Mouse (Mus musculus): Measurements from ENCODE around the gene Mrps27. TPM values are rescaled to one million over a fixed set of nuclear protein-coding genes. Genes with fewer than 3 reads are reported as not detected.
A peak's percentile ranks its signal among the peaks of the same experiment; 100 is the strongest.
"Not testable (repeated sequence)": the region's sequence is repeated elsewhere in the genome, so short reads cannot be mapped to it uniquely, and the experiment has no call there.

Gene Mrps27
- 10 to 100 TPM; 25.8 to 30.8 TPM for total RNA-seq (2021)
- long read RNA-seq, experiment 1, transcript Mrps27-201 (11 exons, 1,849 nt), result major isoform, 52 of 57 reads
- long read RNA-seq, experiment 1, partial matches to known transcripts, result 3 of 57 reads
- long read RNA-seq, experiment 1, other reads (novel, unspliced or antisense), result 2 of 57 reads
- long read RNA-seq, experiment 2, transcript Mrps27-201 (11 exons, 1,849 nt), result major isoform, 67 of 78 reads
- long read RNA-seq, experiment 2, partial matches to known transcripts, result 3 of 78 reads
- long read RNA-seq, experiment 2, other reads (novel, unspliced or antisense), result 8 of 78 reads

DNA sequence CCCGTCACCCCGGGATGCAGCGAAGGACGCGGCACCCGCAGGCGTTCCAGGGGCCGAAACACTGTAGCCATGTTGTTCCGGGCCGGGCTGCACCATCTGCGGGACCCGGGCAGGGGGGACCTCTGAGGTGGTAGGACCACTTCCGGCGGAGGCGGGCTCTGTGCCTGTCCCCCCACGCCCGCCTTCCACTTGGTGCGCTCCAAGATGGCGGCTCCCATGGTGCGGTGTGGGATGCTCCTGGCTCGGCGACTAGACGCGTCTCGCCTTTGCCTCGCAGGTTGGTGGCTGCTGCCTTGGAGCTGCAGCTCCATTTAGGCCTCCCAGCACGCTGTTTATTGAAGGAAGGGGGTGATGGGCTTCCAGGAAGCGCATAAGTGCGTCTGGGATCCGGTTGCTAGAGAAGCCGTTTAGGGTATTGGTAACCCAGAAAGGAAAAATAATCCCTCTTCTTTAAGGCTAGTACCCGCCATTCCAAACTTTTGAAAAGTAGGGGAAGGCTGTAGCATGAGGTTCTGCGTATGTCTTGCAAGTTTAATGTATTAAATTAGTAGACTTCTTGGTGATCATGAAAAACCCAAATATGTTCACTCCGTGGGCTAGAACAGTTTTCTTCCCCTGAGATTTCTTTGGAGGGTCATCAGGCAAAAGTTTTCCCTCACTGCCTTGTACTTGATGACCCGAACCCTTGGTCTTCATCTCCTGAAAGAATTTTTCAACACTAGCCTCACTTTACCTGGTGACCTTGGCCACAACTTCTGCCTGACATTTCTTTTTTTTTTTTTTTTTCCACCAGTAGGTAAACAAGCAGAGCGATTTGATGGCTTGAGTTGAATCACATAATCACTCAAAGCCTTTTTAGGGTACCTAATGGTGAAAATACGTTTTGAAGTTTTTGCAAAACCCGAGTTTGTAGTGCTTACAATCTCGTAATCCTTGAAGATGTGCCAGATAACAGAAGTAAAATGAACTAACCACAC lies at the start of gene Mrps27, which contains the start of gene Ptcd2:
Mrps27 (plus strand) TSS at position 188 of the 977 bp plus-strand sequence.
Ptcd2 (minus strand) TSS at position 107 of the 977 bp plus-strand sequence.
- peak; percentile 97 for DNase-seq

DNA sequence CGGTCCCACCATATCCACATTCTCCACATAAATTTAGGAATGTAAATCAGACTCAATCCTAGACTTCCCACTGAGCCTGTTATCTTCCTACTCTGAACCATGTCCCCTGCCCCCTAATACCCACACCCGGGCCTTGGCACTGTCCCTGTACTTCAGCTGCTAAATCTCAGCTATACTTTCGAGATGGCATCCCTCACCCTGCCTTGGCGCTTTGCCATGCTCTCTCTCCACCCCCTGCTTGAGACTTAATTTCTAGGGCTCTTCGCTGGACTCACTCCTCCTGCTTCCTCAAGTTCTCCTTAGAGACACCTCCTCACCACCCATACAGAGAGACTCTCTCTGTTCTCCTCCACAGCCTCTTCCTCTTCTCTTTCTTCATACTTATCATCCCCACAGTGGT lies 44.7 kb upstream of the Mrps27 start:
- no peak for DNase-seq

DNA sequence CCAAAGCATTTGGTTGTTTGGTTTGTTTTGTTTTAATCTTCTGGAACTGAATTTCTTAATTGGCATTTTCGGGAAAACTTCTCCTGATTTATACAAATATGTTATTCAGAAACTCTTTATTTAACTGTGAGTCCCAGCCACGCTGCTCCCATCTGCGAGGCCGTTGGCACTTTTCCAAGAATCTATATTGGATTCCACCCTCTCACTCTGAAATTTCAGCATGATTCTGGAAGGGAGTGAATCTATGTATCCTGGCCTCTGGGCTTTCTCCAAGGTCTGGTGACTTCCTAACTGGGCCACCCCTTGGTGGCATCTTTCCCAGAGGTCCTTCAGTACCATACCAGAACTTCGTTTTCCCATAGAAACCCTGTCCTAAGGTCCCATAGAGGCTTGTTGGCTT lies 40.7 kb upstream of the Mrps27 start:
- no peak for DNase-seq

DNA sequence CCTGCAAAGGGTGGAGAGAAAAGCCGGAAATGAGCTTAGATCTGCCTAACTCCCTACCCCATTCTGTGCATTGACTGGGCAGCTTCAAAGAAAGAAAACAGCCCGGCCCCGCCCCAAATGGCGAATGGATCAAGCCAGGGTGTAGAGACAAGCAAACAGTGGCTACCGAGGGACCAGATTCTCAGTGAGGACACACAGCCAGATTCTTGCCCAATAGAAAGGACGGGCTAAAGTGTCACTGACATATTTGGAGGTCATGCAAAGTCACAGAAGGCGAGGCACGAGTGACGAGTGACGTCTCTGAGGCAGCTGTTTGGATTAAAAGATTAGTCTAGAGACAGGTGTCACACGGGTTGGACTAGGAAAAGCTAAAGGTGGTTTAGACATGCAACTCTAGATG lies 40.2 kb upstream of the Mrps27 start:
- peak; percentile 53 for DNase-seq

DNA sequence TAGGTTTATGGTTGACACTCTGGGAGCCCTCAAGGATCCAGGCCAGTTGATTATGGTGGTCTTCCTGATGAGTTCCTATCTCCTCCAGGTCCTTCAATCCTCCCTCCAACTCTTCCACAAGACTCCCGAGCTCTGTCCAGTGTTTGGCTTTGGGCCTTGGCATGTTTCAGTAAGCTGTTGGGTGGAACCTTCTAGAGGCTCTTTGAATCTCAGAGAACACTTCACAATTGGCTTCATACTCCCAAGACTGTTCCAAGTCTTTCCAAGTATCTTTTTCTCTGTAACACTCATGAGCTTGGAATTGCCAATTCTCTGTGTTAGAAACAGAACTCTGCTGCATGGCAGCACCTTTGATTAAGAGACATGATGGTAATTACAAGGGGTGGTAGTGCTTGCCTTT lies 39.4 kb upstream of the Mrps27 start:
- DNase-seq, result no peak

DNA sequence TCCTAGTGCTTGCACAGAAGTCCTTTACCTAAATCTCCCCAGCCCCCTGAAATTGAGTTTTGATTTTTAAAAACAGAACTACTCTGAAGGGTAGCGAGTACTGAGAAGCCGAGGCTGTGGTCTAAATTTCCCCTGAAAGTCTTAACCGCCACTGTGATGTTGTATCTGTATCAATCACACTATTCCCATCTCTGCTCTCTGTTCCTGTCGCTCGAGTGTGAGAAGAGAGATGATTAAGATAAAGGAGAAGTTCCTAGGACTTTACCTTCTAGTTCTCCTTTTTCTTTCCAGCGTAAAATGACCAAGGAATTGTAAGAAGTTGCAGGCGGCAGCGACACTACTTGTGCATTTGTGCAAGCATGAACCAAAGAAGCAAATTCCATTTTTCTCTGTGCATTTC lies 38.4 kb upstream of the Mrps27 start:
- DNase-seq, result no peak

DNA sequence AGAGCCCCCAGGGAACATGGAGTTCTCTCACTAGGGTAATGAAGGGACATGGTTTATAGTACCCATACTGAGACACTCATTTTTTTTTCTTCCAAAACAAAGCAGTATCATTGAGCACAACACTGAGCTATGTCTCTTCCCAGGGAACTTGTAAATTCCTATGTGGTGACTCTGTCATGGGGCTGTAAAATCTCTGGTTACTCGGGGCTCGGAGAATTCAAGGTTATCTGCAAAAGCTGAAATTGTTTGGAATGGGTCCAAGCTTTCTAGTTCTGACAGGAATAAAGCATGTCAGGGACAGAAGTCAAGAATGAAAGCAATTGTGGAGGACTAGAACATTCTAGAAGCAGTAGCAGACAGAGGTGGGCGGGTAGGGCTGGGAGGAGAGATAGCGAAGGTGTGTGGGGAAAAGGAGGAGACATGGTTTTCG lies 36.6 kb upstream of the Mrps27 start:
- DNase-seq, result no peak

DNA sequence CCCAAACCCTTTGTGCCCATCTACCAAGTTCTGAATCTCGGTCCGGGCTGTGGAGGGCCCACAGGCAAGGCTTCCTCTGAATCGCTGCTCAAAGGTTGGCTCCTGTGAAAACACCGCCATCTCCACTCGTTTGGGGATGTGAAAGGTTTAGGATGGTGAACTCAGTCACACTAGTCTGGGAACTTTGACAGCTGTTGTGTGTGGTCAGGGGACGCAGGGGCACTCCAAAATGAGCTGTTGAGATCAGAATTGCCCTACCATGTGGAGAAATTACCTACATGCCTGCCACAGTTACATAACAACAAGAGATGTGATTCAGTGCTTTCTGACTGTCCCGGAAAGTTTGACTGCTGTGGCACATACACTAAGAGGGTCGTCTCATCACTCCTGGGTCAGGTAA lies 36.2 kb upstream of the Mrps27 start:
- DNase-seq, result no peak

DNA sequence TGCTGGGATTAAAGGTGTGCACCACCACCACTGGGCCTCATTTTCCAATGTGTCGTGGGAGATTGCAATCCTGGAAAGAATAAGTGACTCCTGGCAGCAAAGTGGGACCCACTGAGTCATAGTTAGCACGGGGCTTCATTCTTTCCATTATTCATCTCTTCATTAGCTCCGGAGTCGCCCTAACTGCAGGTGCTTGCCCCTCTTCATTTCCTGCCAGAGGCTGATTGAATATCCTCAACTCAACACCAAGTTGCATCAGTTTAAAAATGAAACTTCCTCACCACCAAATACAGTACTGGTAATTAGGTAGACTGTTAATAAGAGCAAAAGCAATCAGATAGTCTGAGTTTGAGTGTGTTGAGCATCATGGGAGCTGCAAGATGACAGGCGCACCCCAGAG lies 30.5 kb upstream of the Mrps27 start:
- DNase-seq, result no peak

DNA sequence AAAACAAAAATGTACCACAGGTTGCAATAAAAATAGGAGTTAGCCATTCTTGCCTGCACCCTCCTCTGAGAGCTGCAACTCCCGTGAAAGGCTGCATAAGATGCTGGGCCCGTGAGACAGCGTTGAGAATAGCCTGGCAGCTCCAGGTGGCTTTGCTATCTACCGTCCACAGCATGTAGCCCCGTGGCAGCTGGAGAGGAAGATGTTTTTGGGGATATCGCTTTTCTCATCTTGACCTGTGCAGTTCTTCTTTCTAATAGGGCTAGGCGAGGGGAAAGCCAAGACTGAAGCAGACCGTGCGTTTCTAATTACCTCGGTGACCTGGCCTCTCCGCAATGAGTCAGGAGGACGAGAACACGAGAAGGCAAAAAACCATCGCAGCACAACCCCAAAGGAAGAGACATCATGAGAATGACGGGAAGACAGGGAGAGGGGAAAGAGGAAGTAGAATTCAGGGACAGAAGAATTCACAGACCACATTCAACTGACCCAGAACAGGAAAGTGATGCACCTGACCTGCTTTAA lies 29.9 kb upstream of the Mrps27 start:
- DNase-seq, result no peak

DNA sequence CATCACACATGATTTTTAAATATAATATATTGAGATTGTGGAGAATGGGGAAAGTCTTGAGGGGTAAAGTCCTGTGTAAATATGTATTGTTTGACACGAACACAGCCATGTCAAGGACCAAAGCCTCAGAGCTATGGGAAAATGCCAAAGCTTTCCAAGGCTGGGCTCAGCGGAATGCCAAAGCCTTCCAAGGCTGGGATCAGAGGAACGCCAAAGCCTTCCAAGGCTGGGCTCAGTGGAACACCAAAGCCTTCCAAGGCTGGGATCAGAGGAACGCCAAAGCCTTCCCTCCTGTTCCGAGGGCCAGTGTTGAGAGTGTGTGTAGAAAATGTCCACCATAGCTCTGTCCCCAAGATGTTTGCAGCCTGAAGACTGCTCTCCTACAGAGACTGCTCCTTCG lies 28.2 kb upstream of the Mrps27 start:
- DNase-seq, result no peak

DNA sequence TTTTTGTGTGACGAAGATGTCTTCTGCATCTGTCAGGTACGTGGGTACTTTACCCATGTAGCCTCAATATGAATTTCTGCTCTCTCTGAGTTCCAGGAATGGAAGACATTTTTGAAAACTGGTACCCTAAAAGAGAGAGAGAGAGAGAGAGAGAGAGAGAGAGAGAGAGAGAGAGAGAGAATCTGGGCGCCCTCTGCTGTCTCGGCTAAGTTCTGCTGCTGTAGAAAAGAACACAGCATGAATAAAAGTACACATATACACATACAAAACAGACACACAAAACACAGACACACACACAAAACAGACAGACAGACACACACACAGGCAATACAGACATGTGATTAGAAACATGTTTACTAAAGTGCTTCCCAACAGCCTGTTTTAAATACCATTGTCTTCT lies 27.5 kb upstream of the Mrps27 start:
- DNase-seq, result peak; percentile 31

DNA sequence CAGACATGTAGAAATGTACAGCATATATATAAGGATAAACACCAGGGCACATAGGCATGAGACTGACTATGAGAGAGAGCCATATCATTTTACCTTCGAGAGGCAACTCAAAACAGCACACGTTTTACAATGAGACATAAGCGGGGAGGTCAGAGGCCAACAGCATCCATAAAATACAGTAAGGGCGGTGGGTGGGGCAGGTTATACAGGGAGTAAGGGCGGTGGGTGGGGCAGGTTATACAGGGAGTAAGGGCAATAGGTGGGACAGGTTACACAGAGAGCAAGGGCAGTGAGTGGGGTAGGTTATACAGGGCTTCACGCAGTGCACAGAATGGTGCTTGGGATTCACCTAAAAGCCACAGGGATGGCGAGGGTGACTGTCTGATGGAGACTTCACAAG lies 24.1 kb upstream of the Mrps27 start:
- no peak for DNase-seq

DNA sequence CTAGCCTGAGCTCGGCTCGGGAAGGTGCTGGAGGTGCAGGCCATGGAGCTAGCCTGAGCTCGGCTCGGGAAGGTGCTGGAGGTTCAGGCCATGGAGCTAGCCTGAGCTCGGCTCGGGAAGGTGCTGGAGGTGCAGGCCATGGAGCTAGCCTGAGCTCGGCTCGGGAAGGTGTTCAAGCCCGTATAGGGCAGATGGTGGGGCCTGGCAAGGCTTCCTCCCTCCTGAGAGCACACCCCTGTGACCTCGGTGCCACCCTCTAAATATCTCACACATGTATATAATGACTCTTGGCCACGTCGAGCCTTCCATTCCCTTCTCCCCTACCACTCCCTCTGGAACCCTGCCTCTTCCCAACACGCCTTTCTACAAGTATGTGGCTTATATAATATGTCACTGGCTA lies 21.7 kb upstream of the Mrps27 start:
- DNase-seq, result not testable (repeated sequence)

DNA sequence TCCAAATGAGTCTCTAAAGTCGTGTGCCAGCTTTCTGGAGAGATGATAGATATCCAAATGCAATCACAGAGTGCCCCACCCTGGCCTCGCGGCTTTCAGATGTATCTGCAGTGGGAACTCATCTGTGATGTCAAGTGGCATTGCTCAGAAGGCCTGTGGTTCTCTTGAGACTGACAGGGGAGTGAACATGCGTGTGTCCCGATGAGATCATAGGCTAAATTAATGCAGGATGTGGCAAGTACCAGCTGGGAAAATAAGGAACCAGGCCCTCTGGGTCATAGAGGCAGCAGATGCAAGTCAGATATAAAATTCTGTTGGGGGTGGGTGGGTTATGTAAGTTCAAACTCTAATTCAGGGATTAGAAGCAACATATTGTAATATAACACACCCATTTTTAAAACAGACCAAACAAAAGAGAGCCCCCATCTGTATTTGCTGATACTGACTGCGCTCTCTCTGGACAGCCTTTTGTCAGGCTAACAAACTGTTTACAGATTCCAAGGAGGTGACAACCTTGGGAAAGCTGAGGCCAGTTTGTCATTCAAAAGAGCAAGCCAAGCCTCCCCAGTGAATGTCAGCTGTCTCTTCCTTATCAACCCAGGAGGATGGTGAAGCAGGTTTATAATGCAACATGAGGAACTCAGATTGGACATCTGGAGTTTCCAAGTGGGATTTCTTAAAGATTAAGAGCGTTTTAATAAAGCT lies 20.8 kb upstream of the Mrps27 start:
- peak; percentile 53 for DNase-seq

DNA sequence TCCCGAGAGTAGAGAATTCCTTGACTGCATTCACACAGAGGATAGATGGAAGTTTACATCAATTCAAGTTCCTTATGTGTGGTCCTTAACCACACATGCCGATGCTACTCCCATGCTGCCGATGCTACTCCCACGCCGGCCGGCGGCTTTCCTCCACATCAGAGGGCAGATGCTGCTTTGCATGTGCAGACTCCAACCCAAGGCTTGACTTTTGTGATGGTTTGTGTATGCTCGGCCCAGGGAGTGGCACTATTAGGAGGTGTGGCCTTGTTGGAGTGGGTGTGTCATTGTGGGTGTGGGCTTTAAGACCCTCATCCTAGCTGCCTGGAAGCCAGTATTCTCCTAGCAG lies 20.3 kb upstream of the Mrps27 start:
- DNase-seq, result not testable (repeated sequence)

DNA sequence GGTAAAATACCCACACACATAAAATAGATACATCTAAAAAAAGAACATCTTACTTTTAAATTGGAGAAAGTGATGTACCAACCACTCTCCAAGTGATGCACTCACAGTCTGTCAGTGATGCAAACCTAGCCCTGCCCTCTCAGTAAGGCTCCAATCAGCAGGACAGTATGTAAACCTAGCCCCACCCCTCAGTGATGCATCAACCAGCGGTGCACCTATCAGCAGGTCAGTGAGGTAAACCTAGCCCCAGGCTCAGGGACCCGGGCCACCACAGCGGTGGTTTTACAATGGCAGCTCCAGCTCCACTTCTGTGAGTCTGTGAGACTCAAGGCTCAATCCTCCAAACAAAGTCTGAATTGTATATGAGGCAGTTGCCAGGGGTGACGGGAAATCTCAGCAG lies 13.3 kb upstream of the Mrps27 start:
- no peak for DNase-seq

DNA sequence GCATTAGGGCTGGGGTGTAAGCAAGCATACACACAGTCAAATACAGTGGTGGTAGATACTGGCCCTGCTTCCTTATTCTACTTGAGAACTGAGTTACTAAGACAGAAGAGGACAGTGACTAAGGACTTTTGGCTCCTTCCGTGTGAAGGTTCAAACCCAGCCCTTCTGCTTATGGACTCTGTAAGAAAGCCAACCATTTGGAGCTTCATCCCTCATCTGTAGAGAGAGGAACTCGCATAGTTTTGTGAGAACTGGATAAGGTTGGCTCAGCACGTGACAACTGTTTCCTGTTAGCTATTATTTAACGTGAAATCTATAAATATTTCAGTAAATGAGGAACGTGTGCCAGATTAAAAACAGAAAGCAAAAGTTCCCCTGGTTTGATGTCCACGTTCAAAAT lies 7.1 kb upstream of the Mrps27 start:
- no peak for DNase-seq

DNA sequence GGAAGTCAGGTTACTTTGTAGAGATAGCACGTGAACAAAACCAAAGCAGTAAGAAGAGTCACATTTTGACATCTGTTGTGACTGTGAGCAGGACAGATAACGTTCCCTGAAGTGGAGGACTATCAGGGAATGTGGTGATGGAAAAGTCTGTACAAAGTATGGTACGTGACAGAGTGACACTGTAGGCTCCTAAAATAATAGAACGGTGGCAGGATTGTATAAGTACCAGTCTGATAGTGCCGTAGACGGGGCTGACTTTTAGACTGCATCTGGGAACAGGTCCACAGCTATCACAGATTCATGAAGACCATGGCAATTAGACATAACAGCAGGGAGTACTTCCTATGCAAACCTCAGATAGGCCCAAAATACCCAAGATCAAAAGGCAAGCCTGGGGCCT lies 3.1 kb upstream of the Mrps27 start:
- no peak for DNase-seq

DNA sequence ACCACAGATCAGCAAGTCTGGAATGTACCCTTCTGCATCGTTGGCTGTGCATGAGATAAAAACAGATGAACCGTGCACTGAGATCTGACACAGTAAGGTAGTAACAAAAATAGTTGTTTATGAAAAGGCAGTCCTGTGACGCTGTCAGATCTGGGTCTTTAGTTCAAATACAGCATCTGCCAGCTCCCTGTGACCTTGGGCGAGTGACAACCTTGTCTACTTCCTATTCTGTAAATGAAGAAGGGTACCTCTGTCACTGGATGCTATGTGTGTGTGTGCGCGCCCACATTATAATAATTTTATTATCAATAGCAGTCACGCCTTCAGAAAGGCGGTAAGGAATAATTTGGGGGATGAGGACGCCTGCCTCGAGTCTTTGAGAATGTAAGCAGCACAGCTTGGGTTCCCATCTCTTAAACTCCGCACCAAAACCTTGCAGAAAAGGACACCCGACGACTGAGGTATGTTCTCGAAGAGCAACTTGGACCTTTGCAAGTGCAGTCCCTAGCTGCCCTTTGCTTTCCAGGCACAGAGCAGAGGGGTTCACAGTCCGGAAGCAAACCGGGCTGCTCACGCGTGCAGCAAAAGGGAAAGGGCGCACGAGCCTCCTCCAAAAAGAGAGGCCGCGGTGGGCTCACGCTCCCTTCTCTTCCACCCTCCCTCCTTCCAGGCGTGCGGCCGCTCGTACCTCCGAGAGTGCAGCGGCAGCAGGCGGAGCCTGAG lies 549 bp upstream of the Mrps27 start:
- DNase-seq, result no peak

DNA sequence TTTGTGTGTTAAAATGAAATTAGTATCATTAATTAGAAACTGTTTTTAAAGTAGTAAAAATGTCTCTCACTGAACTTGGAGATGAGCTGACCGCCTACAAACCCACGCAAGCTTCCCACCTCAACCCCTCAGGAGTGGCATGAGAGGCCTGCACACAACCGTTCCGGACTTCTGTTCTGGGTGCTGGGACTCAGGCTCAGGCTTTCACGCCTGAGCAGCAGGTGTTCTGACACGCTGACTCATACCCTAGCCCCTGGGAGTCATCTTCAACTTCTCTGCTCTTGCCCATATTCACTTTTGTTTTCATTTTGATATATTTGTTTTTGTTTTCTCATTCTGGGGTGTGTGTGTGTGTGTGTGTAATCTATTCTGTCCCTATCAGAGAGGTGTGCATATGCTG lies 5.4 kb downstream of the Mrps27 start:
- DNase-seq, result no peak

DNA sequence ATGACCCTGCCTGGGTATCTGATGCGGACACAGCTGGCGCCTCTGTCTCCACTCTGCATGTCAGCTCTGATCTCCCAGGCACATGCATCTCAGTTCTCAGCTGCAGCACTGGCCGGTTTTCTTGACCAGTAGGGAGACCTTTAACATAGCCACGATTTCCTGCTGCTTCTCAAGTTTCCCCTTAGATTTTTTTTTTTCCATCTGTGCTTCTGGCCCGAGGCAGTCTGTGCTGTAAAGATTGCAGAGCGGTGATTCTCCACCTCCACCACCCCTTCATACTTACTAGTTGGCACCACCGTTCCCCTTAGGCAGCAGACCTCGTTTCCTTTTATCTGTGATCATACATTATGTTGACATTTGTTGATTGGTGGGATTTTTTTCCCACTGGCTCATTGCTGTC lies 6.6 kb downstream of the Mrps27 start:
- DNase-seq, result no peak

Data from gastrocnemius, postnatal 25 days (tissue).